Mouse (Mus musculus) forebrain, embryonic 12.5 days (tissue): ENCODE results near the gene BC025920. TPM values are rescaled to one million over a fixed set of nuclear protein-coding genes. Genes with fewer than 3 reads are reported as not detected.

ENCODE experiments used
- ATAC-seq: fragments of 200-750 bp; cut with Nextera tagmentation; 2 replicates; pipeline ENCODE4 v1.8.0; 2017; ENCODE audit warnings: moderate TSS enrichment; ENCODE audit not compliant: low FRiP score
- H3K27ac ChIP-seq: fragments of 300-500 bp; sonication (generic); 2 replicates; pipeline ENCODE4 v1.5.1; 2016; ENCODE audit warnings: mild to moderate bottlenecking
- H3K27me3 ChIP-seq: fragments of 300-500 bp; sonication (generic); 2 replicates; pipeline ENCODE4 v1.6.1; 2016; ENCODE audit warnings: mild to moderate bottlenecking
- H3K36me3 ChIP-seq: fragments of 300-500 bp; sonication (generic); replicated peaks from 2 replicates; pipeline ENCODE4 v1.6.1; 2016; ENCODE audit warnings: mild to moderate bottlenecking
- H3K4me1 ChIP-seq: fragments of 300-500 bp; sonication (generic); 2 replicates; pipeline ENCODE4 v1.6.1; 2016
- H3K4me2 ChIP-seq: fragments of 300-500 bp; sonication (generic); 2 replicates; pipeline ENCODE4 v1.6.1; 2016; ENCODE audit warnings: mild to moderate bottlenecking, moderate library complexity
- H3K4me3 ChIP-seq: fragments of 300-500 bp; sonication (generic); replicated peaks from 2 replicates; pipeline ENCODE4 v1.5.1; 2016; ENCODE audit warnings: mild to moderate bottlenecking
- H3K9ac ChIP-seq: fragments of 300-500 bp; sonication (generic); 2 replicates; pipeline ENCODE4 v1.6.1; 2016; ENCODE audit warnings: mild to moderate bottlenecking
- H3K9me3 ChIP-seq: fragments of 300-500 bp; sonication (generic); 2 replicates; pipeline ENCODE4 v1.6.1; 2016
- WGBS: fragments of 180-500 bp; shearing (Covaris S2); methylation state at CpG from one replicate; pipeline ENCODE4 v1.1.7; 2016; 5-methylcytosine and 5-hydroxymethylcytosine counted together
- polyA plus RNA-seq: library from polyadenylated mRNA; unstranded; fragments of >200 nt; fragmentation: Nextera tagmentation; extraction: Ambion mirVana; gene quantifications from 2 replicates; pipeline ENCODE4 v1.2.1, GENCODE M21; 2016

Gene BC025920
- 2.2 and 2.7 TPM in 2 replicates for polyA plus RNA-seq

- Histone ChIP-seq H3K4me3 (peak within 1 kb of the TSS; percentile 51), H3K4me2 (peak within 1 kb of the TSS; percentile 76), H3K9me3 (no peaks in the 10 kb centered on the region), H3K36me3 (peaks cover 9% of the 10 kb centered on the region), H3K9ac (peak within 1 kb of the TSS; percentile 53), H3K4me1 (peaks cover 30% of the 10 kb centered on the region), H3K27me3 (peaks cover 16% of the 10 kb centered on the region), H3K27ac (peak within 1 kb of the TSS; percentile 93)
- peak; percentile 88 for ATAC-seq
- WGBS = 1% methylated on average over 39 of the region's 39 CpGs
Measured at GRCm38 (mm10) chr10:81605974-81606751, at the start of gene BC025920. BC025920 (plus strand) TSS chr10:81606270.

GRCm38 (mm10) chr10:81556282-81556681 is 49.8 kb upstream of the BC025920 start:
- Histone ChIP-seq H3K9ac (no peak overlapping the region), H3K27ac (no peak overlapping the region), H3K4me2 (no peak overlapping the region), H3K27me3 (0 out of 2 replicates have a peak, but pooled peaks cover 4% of the 10 kb centered on the region), H3K36me3 (no peaks in the 10 kb centered on the region; the same call in 1 of the 2 replicates), H3K4me3 (no peak overlapping the region), H3K9me3 (no peaks in the 10 kb centered on the region), H3K4me1 (peaks cover 13% of the 10 kb centered on the region)
- 74% methylated on average over 3 of the region's 3 CpGs for WGBS
- ATAC-seq = no peak

GRCm38 (mm10) chr10:81557491-81557890 is 48.6 kb upstream of the BC025920 start:
- Histone ChIP-seq H3K36me3 (peaks cover 5% of the 10 kb centered on the region), H3K4me1 (peaks cover 21% of the 10 kb centered on the region), H3K27me3 (peaks cover 11% of the 10 kb centered on the region), H3K9ac (no peak overlapping the region), H3K4me3 (no peak overlapping the region), H3K9me3 (no peaks in the 10 kb centered on the region), H3K4me2 (no peak overlapping the region), H3K27ac (no peak overlapping the region)
- WGBS = 48% methylated on average over 1 of the region's 1 CpGs
- no peak for ATAC-seq

- Histone ChIP-seq H3K27ac (peak within 1 kb of the TSS; percentile 91), H3K9me3 (no peaks in the 10 kb centered on the region), H3K36me3 (peaks cover 5% of the 10 kb centered on the region), H3K4me2 (peak within 1 kb of the TSS; percentile 93), H3K27me3 (peaks cover 26% of the 10 kb centered on the region), H3K4me1 (peaks cover 38% of the 10 kb centered on the region), H3K9ac (peak within 1 kb of the TSS; percentile 99), H3K4me3 (peak within 1 kb of the TSS; percentile 90)
- peak; percentile 75 for ATAC-seq
- 1% methylated on average over 18 of the region's 53 CpGs for WGBS
Measured at GRCm38 (mm10) chr10:81559163-81559626, 46.9 kb upstream of the BC025920 start, which contains the start of gene Aes. Aes (plus strand) TSS chr10:81559488.

GRCm38 (mm10) chr10:81559627-81560539 is 46.2 kb upstream of the BC025920 start:
- peak overlapping the region; percentile 91 for H3K27ac ChIP-seq
- H3K4me1 ChIP-seq = peaks cover 45% of the 10 kb centered on the region
- WGBS = under 1% methylated on average over 34 of the region's 36 CpGs
- peak overlapping the region; percentile 99 for H3K9ac ChIP-seq
- peak; percentile 40 for ATAC-seq
- peak overlapping the region; percentile 93 for H3K4me2 ChIP-seq
- H3K4me3 ChIP-seq = peak overlapping the region; percentile 90
- peaks cover 33% of the 10 kb centered on the region for H3K27me3 ChIP-seq
- peaks cover 8% of the 10 kb centered on the region for H3K36me3 ChIP-seq
- no peaks in the 10 kb centered on the region for H3K9me3 ChIP-seq

- ATAC-seq = no peak
- Histone ChIP-seq H3K4me1 (peaks cover 55% of the 10 kb centered on the region), H3K4me3 (peak overlapping the region; percentile 90), H3K27ac (peak overlapping the region; percentile 91), H3K36me3 (peaks cover 18% of the 10 kb centered on the region), H3K9me3 (no peaks in the 10 kb centered on the region), H3K9ac (peak overlapping the region; percentile 99), H3K27me3 (peaks cover 43% of the 10 kb centered on the region), H3K4me2 (peak overlapping the region; percentile 93)
- WGBS = 31% methylated on average over 16 of the region's 16 CpGs
Measured at GRCm38 (mm10) chr10:81560719-81561459, 45.2 kb upstream of the BC025920 start.

GRCm38 (mm10) chr10:81562411-81562810 is 43.7 kb upstream of the BC025920 start:
- Histone ChIP-seq H3K9ac (0 out of 2 replicates have a peak overlapping the region, but pooled peaks have one; percentile 17), H3K9me3 (no peaks in the 10 kb centered on the region), H3K27me3 (peaks cover 59% of the 10 kb centered on the region), H3K27ac (no peak overlapping the region), H3K4me2 (peak overlapping the region; percentile 39; the same call in 1 of the 2 replicates), H3K4me3 (no peak overlapping the region), H3K36me3 (peaks cover 27% of the 10 kb centered on the region), H3K4me1 (peaks cover 55% of the 10 kb centered on the region)
- ATAC-seq = no peak
- WGBS = 71% methylated on average over 6 of the region's 6 CpGs

- no peak overlapping the region for H3K27ac ChIP-seq
- H3K27me3 ChIP-seq = peaks cover 67% of the 10 kb centered on the region
- no peaks in the 10 kb centered on the region for H3K9me3 ChIP-seq
- WGBS = 51% methylated on average over 6 of the region's 6 CpGs
- no peak for ATAC-seq
- H3K4me1 ChIP-seq = peaks cover 63% of the 10 kb centered on the region
- H3K9ac ChIP-seq = no peak overlapping the region
- H3K4me2 ChIP-seq = peak overlapping the region; percentile 39; the same call in 1 of the 2 replicates
- peaks cover 27% of the 10 kb centered on the region for H3K36me3 ChIP-seq
- H3K4me3 ChIP-seq = no peak overlapping the region
Measured at GRCm38 (mm10) chr10:81563481-81563880, 42.6 kb upstream of the BC025920 start.

GRCm38 (mm10) chr10:81564216-81564615 is 41.9 kb upstream of the BC025920 start:
- no peaks in the 10 kb centered on the region for H3K9me3 ChIP-seq
- no peak overlapping the region for H3K27ac ChIP-seq
- peaks cover 27% of the 10 kb centered on the region for H3K36me3 ChIP-seq
- H3K4me3 ChIP-seq = 0 out of 2 replicates have a peak overlapping the region, but pooled peaks have one; percentile 19
- H3K4me1 ChIP-seq = peaks cover 71% of the 10 kb centered on the region
- H3K4me2 ChIP-seq = peak overlapping the region; percentile 39
- H3K9ac ChIP-seq = no peak overlapping the region
- H3K27me3 ChIP-seq = peaks cover 75% of the 10 kb centered on the region
- no peak for ATAC-seq
- WGBS = 1% methylated on average over 10 of the region's 10 CpGs

- H3K27me3 ChIP-seq = peaks cover 80% of the 10 kb centered on the region
- H3K36me3 ChIP-seq = peaks cover 27% of the 10 kb centered on the region
- no peak overlapping the region for H3K27ac ChIP-seq
- no peaks in the 10 kb centered on the region for H3K9me3 ChIP-seq
- H3K4me3 ChIP-seq = no peak overlapping the region
- H3K9ac ChIP-seq = no peak overlapping the region
- WGBS = 10% methylated on average over 10 of the region's 10 CpGs
- peaks cover 76% of the 10 kb centered on the region for H3K4me1 ChIP-seq
- no peak overlapping the region for H3K4me2 ChIP-seq
- ATAC-seq = no peak
Measured at GRCm38 (mm10) chr10:81564734-81565133, 41.3 kb upstream of the BC025920 start.
